Mouse (Mus musculus): ENCODE measurements around the gene Dap.
A peak's percentile ranks its signal among the peaks of the same experiment; 100 is the strongest.

Gene Dap

DNA sequence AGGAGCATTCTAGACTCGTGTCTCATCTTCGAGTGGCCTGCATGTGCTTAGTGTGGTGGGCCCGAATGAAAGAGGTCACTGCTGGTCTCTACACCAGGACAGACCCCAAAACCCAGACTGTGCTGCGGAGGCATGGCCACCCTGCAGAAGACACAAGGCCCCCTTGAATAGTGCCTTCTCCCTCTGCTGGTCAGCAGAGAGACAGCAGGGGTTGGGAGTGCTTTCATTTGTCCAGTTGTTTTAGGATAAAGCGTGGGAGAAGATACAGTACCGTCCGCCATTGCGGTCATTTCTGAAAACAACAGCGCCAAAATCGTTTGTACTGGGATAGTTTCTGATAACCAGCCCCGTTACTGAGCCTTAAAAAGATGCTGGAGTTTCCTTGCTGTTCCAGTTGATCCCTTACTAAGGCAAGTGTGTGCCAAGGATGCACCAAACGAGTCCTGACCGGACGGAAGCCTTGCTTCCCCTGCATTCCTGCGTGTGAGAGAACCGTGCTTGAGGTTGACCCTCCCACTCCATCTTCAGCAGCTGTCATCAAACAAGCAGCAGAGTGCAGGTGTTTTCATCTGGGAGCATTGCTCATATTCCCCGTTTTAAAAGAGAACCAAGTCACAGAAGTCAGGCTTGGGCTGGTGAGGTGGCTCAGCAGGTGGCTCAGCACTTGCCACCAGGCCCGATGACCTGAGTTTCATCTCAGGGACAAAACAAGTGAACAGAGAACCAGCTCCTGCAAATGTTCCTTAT is 34.8 kb downstream of the Dap start:
- no peak for DNase-seq (ENCODE audit: extremely low read depth, insufficient read length, low spot score)

DNA sequence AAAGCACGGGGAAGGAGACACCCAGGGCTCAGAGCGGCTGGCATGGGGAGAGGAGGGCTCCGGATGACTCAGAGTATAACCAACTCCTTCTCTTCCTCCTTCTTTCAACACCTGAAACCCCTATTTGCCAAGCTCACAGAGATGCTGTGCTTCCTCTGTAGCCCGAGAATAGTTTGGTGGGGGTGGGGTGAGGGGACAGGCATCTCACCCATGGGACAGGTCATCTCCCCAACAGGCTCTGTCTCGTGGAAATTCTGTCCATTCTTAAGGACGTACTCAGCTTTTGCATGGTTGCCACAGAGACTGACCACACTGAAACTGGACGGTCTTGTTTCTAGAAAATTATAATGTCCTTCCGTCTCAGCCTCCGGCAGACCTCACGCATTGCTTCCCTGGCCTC is 37.0 kb downstream of the Dap start:
- DNase-seq (ENCODE audit: extremely low read depth, insufficient read length, low spot score): no peak

DNA sequence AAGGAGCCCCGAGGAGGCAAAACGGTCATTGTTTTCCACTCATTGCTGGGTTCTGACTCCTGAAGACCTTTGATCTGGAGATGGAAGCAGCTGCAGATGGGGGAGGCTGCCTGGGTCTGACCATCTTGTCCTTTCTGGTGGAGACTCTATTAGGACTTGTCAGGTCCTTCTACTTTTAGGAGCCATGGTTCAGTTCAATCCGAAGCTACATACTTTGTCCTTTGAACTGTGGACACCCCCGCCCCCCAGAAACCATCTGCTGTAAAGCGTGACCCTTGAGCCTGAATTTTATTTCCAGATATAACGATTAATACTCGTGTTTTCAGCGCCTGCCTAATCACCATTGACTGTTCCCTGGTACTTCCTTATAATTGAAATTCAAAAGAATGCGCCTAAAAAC is 38.2 kb downstream of the Dap start:
- DNase-seq (ENCODE audit: extremely low read depth, insufficient read length, low spot score): no peak

DNA sequence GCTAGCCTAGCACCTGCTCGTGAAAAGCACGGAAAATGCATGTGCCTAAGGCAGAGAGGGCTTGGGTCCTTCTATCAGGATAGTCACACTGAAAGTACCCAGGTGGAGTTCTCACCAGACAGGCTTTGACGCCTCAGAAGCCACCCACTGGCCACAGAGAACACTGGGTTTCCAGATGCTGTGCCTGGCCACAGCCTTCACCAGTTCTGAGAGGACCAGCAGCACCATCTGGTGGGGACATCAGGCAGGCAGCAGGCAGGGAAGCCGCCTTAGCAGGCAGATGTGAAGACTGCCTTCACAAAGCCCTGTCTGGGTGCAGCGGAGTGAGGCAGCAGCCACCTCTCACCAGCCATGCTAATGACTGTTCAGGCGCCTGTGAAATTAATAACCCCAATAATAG is 40.7 kb downstream of the Dap start:
- peak; percentile 54 for DNase-seq (ENCODE audit: extremely low read depth, insufficient read length, low spot score)

DNA sequence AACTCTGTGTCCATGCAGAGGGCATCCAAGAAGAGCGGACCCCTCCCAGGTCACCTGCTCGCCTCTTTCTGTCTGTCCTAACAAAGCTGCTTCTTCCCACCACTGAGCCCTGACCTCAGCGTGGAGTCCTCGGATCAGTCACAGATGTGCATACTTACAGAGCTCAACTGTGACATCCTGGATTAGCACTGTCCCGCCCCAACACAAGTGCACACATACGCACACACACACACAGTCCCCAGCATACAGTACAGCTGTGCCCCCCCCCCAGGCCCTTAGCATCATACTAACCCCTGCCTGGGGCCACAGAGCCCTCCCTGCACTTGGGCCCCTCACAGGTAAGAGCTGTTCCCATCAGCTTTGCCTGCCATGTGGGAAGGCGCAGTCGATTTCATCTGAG is 41.3 kb downstream of the Dap start:
- DNase-seq (ENCODE audit: extremely low read depth, insufficient read length, low spot score): no peak

DNA sequence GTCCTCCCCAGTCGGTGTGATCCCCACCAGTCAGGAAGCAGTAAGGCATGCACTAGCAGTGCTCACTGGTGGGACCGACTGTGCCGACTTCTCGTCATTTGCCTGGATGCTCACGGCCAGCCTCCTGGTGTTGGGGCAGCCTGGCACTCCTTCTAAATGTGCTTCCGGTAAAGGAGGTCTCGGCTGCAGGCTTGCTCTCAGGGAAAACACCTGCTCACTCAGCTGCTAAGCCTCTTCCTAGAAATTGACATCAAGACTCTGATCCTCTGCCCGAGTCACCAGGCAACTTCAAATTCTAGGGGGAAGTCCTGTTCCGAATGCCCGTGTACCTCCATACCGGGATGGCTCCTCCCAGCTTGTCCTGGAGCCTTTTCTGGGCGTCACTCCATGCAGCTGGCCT is 41.7 kb downstream of the Dap start:
- DNase-seq (ENCODE audit: extremely low read depth, insufficient read length, low spot score): no peak

DNA sequence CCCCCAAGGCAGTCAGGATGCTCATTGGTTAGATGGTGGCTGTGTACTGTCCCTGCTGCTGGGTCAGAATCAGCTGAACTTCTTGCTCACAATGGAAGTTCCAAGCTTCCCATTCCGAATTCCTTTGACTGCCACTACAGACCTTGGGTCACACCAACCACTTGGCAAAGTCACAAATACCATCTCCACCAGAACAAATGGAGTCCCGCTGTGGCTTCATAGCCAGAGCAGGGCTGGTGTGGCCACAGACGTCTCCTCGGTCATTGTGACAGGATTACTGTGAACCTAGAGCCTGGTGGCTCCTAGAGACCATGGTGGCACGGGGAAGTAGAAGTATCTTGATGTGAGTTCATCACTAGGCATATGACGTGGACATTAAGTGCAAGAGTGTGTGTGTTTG is 44.0 kb downstream of the Dap start:
- no peak for DNase-seq (ENCODE audit: extremely low read depth, insufficient read length, low spot score)

DNA sequence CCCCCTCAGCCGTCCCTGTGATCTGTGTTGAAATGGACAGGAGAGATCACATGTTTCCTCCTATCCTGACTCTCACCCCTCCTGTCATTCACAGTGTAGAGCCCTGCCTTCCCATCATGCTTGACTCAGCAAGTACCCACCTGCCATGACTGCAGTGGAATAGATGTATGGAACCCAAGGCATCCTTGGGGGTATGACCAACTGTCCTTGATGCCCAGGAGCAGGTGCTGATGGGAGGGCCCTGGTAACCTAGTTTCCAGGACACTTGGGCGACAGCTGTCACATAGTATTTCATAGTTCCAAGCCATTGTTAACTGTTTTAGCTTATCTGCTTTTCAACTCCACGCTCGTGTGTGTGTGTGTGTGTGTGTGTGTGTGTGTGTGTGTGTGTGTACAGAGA is 45.4 kb downstream of the Dap start:
- DNase-seq (ENCODE audit: extremely low read depth, insufficient read length, low spot score): no peak

DNA sequence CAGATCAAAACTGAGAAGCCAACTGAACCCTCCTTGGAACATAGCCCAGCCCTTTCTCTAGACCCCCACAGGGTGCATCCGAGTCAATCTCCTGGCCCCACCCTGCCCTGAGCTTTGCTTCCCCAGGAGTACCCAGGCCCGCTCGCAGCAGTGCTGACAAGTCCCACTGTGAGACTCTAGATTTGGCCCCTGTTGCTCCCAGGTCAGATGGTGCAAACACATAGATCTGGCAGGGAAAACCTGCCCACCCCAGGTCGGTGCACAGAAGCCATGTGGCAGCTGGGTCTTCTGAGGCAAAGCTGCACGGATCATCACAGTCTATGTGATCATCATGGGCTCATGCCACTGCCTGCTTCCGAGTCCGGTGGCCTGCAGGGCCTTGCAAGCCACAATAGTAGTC is 48.6 kb downstream of the Dap start:
- no peak for DNase-seq (ENCODE audit: extremely low read depth, insufficient read length, low spot score)

DNA sequence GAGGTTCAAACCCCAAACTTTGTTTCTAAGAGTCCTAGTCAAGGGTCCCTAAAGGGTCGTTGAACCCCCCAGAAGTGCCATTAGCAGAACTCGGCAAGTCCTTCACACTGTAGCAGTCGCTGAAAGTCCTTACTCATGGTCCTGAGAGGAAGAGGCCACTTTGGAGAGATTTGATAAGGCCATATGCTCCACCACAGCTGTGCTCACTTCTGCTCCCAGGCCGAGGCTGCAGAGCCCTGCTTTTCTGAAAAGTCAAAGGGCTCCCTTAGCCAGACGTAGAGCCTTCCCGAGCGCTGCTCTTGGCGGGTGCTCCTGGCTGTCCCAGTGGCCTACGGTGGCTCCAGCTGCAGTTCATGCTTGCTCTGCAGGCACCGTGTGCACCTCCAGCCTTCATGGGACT is 49.4 kb downstream of the Dap start:
- no peak for DNase-seq (ENCODE audit: extremely low read depth, insufficient read length, low spot score)

DNA sequence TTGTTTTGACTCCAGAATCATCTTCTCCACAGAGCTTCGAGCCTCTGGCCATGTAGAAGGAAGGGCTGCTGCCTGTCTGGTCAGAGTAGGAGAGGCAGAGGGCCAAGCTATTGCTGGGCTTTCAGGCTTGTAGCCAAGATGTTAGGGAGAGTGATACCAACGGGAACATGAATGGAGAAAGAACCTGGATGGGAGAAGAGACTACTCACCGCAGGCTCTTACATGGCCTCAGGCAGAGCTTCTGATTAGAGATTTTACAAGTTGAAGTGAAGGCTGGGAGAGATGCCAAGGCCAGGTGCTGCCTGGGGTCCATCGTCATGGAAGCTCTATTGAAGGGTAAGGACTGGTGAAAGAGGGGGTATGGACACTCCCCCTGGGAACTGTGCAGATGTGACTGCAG is 54.0 kb downstream of the Dap start:
- DNase-seq (ENCODE audit: extremely low read depth, insufficient read length, low spot score): no peak

DNA sequence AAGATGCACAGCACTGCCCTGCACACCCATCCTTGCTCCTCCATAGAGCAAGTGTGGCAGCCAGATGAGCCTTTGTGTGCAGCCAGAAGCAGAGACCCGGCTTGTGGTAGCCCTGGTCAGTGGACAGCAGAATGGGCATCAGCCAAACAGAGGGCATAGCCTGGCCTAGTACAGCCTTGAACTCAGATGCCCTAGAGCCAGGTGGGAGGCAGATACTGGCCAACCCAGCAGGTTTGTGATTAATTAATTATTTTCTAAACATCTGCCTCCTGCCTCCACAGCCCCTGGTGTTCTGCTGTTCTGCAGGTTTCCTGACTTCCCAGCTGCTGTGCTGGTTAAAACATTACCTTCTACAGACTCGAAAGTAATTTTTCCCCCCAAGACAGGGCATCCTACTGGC is 55.0 kb downstream of the Dap start:
- no peak for DNase-seq (ENCODE audit: extremely low read depth, insufficient read length, low spot score)

DNA sequence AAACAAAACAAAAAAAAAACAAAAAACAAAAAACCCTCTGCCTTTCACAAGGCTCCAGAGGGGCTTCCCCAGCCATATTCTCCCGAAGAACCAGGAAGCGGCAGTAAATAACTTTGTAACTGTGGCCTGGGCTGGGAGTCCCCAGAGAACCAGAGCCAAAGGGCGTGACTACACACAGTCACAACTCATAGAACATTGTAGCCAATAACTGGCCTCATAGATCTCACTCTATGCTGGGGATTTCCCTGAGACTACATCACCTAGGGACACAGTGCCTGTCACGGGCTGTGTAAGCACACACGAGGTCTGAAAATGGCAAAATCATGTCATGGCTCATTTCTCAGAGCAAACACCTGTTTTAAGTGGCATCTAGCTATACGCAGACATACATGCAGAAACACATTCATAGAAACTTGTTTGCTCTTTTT is 55.5 kb downstream of the Dap start:
- DNase-seq (ENCODE audit: extremely low read depth, insufficient read length, low spot score): no peak

DNA sequence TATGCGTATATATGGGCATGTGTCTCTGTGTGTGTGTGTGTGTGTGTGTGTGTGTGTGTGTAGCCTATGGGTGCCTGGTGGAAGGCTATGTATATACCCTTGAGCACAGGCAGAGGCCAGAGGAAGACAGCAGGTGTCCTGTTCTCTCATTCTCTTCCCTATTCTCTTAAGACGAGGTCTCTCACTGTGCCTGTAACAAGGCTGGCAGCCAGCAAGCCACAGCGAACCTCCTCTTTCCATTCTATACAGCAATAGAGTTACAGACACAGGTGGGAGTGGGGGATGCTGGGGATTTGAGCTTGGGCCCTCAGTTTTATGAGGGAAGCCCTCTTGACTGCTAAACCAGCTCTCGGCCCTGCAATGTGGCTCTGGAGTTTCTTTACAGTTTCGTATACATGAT is 55.9 kb downstream of the Dap start:
- DNase-seq (ENCODE audit: extremely low read depth, insufficient read length, low spot score): no peak

DNA sequence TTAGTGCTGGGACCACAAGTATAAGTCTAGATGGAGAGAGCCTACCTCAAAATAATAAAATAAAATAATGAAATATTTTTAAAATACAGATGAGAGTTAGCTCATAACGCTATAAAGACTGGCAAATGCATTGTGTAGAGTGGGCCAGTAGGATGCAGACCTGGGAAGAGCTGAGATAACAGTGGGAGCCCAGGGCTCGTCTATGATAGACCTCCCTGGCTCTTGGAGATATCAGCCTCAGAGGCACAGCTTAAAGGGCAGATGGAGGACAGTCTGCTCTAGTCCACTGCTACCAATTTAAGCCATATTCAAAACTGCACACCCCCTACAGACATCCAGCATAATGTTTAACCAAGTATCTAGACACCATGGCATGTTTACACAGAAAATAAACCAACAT is 56.6 kb downstream of the Dap start:
- no peak for DNase-seq (ENCODE audit: extremely low read depth, insufficient read length, low spot score)

DNA sequence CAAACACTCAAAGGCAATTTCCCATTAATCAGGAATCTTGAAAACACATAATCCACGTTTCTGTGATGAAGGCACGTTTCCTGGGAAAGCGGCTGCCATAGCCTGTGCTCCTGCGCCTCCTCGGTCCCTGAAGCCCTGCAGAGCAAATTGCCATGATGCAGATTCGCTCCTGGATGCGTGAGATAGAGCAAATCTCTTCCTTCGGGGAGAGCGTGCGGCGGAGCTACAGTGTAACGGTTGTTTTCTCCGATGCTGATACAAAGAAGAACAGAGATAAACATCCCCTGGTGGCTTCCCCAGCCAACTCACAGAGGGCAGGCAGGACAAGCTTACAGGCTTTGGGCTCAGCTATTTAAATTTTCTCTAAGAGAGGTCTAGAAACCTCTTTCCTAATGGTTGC is 57.7 kb downstream of the Dap start:
- no peak for DNase-seq (ENCODE audit: extremely low read depth, insufficient read length, low spot score)

DNA sequence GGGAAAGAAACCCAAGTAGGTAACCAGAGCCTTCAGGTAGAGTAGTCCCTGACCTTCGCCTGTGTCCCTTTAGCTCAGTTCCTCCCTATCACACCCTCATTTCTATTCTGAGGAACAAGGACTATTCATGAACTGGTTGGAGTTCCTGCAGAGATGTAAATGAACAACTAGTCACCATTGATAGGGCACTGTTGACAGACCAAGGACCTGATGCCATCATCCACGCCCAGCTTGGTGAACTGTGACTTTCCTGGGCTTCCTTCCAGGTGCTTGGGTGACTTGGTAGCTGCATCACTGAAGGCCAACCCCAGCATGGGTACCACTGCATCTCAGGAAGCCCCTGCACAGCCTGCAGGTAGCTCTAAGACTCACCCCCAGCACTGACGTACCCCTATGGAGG is 58.2 kb downstream of the Dap start:
- no peak for DNase-seq (ENCODE audit: extremely low read depth, insufficient read length, low spot score)

DNA sequence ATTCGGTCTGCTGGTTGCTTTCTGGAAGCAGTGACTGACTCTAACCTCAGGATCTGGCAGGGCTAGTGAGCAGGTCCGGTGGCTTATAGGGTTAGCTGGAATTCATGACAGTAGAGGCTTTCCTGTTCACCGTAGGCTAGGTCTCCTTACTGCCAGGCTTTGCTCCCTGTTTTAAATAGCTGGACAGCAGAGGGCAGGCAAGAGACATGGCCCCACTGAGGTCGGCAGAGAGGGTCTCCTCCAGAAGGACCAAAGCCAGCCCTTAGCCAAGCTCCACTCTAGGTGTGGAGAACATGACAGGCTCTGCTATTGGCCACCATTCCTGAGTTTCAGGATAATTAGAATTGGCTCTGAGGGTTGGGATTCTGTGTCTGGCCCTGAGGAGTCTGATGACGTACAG is 60.0 kb downstream of the Dap start:
- DNase-seq (ENCODE audit: extremely low read depth, insufficient read length, low spot score): no peak

DNA sequence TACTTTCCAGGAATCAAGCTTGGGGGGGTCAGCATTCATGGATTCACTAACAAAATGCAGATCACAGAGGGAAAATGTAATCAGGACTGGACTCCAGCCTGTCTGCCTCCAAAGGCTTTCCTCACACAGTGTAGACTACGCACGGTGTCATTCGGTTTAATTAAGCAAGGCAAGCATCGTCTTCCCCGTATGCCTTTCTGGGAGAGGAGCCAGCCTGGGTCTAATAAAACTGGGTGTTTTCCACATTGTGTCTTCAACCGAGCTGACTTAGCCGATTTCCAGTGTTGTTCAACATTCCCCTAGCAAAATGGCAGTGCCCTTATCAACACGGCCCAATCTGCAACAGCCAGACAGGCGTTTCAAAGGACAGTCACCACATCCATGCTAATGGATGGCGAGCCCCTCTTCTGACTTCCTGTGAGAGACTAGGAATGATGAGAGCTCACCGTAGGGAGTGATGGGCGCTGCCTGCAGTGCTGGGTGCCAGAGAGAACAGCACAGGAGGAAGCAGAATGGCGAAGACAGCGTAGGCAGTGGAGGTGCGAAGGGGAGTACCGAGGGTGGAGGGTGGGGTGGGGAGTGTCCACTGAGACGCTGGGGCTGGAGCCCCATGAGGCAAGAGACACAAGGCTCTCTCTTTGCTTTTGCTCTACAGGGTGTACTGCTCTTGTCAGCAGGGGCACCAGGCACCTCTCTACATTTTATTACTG is 61.0 kb downstream of the Dap start:
- DNase-seq (ENCODE audit: extremely low read depth, insufficient read length, low spot score): no peak

DNA sequence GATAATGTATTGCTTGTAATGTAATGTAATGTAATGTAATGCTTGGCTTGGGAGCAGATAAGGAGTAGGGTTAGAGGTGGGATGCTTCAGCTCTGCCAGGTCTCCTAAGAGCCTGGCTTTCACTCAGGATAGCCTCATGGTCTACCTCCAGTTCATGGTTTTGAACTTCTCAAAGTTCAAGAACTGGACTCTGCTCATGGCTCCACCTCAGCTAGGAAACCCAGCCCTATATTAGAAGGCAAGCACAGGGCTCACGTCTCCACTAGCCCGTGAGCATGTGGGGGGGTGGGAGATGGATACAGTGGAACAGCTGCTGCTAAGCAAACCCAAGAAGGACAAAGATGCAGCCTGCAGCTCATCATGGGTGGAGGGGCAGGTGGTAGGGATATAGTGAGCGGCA is 61.6 kb downstream of the Dap start:
- no peak for DNase-seq (ENCODE audit: extremely low read depth, insufficient read length, low spot score)

DNA sequence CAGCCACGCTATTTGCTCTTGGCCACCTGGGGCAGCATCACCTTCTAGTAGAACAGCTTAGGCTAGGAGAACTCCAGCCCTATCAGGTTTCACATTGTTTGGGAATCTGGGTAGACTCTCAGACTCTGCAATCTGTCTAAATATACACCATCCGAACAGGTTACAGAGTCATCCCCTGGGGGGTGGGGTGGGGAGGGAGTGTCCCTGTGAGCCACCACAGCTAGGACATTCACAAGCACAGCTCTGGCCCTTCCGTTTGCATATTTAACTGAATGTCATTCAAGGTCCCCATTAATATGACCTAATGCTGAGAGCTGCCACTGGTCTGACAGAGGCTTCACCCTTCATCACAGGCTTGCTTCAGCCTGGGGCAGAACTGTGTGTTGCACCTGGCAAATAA is 68.5 kb downstream of the Dap start:
- DNase-seq (ENCODE audit: extremely low read depth, insufficient read length, low spot score): no peak

DNA sequence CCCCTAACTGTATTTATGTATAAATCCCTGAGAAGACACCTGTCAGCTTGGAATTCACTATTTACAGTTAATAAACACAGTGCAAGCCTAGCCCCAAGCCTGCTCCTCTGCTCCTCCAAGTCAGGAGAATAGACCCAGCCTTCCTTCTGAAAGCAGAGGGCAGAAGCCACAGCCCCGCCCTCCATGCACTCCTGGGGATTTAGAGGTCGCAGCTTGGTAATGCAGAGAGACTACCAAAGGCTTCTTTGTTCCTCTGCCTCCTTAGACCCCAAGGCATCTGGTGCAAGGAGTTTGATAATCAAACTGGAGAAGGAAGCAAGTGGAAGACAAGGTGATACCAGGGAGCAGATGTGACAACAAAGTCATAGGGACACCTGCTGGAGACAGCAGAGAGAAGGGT is 70.2 kb downstream of the Dap start:
- DNase-seq (ENCODE audit: extremely low read depth, insufficient read length, low spot score): no peak

Measured in 3134 (cell line).